Mouse (Mus musculus) heart, adult 9 months (tissue): ENCODE measurements at regions not wholly inside any gene's neighbourhood (a gene's known extent, or its start where the extent isn't known, plus 50 kb on each side); places are given as distances from the start of the nearest gene placed in this dataset.
A peak's percentile ranks its signal among the peaks of the same experiment; 100 is the strongest.

Experiments
- DNase-seq, 2 experiments: peaks; one replicate each; pipeline ENCODE4 v3.0.0; 2022; ENCODE audit warnings: low spot score in 2 of 2

- DNase-seq: no peak
Measured at GRCm38 (mm10) chr10:74722971-74723370, 244.0 kb upstream of the Gnaz start.

GRCm38 (mm10) chr10:74749446-74749845 lies 217.5 kb upstream of the Gnaz start:
- DNase-seq: no peak

DNA sequence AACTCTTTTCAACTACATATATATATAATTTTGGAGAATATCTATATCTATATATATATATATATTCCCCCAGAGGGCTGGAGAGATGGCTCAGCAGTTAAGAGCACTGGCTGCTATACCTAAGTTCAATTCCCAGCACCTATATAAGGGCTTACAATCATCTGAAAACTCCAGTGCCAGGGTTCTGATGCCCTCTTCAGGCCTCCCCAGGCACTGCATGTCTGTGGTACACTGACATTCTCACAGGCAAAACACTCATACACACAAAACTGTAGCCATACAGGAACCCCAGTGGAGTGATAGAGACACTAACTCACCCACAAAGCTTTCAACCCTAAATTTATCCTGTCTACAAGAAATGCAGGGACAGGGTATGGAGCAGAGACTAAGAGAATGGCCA lies 216.1 kb upstream of the Gnaz start:
- no peak for DNase-seq

GRCm38 (mm10) chr10:74760734-74761133 lies 206.2 kb upstream of the Gnaz start:
- DNase-seq: no peak

GRCm38 (mm10) chr10:74789245-74789644 lies 177.7 kb upstream of the Gnaz start:
- no peak for DNase-seq

DNA sequence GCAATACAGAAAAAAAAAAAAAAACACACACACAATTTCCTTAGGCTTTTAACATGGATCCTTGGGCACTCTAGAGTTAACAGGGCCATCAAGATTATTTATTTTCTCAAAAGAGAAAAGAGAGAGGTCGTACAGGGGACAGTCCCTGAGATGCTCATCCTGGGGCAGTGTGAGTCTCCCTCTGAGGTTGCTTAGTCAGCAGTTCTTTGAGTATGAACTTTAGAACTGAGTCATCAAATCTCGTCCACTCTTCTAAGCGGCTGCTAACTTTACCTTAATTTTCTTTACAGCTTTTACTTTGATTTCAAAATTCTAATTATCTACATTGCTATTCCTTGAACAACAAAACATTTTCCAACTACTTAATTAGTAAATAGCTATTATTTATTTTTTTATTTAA lies 177.0 kb upstream of the Gnaz start:
- no peak for DNase-seq

DNA sequence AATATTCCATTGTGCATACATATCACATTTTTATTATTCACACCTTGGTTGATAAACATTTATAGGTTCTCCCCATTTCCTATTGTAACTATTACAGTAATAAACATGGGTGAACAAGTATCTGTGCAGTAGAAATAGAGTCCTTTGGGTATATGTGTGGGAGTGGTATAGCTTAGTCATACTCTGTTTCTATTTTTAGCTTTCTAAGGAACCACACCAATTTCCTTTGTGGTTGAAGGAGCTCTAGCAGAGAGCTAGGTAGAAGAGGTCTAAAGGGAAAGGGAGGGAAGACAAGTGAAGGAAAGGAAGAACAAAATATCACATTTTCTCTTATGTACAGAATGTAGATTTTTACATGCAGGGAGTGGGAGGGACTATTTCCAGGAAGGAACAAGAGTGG lies 143.6 kb upstream of the Gnaz start:
- DNase-seq: no peak

DNA sequence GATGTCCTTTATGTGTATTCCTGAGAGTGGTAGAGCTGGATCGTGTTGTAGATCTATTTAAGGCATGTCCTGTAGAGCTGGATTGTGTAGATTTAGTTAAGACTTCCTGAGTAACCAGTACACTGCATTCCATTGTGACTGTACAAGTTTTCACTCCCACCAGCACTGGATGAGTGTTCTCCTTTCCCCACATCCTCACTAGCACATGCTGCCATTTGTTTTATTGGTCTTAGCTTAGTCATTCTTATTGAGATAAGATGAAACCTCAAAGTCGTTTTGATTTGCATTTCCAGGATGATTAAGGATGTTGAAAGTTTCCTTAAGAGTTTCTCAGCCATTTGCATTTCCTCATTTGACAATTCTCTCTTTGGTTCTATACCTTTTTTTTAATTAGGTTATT lies 132.6 kb upstream of the Gnaz start:
- DNase-seq: no peak

GRCm38 (mm10) chr10:74848372-74848771 lies 118.6 kb upstream of the Gnaz start:
- peak in 1 of 2 experiments; percentile 11 for DNase-seq

- no peak for DNase-seq
Measured at GRCm38 (mm10) chr10:74854991-74855664, 111.8 kb upstream of the Gnaz start.
